Mouse (Mus musculus): ENCODE measurements around the gene Gtf3c1.

Gene Gtf3c1

DNA sequence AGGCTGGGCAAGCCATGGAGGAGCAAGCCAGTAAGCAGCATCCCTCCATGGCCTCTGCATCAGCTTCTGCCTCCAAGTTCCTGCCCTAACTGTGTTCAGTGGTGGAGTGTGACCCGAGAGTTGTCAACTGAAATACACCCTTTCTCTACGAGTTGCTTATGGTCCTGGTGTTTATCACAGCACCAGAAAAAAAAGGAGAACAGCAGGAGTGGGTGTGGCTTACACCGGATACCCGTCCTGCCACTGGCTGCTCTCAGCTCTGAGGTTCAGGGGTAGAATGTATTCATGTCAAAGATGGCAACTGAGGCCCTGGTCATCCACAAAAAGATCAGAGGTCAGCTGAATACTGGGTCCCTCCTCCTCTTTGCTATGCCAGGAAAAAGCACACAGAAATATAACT, 87.5 kb downstream of the Gtf3c1 start:
- in situ Hi-C loops (cut with MseI, MboI) = no loop called here

DNA sequence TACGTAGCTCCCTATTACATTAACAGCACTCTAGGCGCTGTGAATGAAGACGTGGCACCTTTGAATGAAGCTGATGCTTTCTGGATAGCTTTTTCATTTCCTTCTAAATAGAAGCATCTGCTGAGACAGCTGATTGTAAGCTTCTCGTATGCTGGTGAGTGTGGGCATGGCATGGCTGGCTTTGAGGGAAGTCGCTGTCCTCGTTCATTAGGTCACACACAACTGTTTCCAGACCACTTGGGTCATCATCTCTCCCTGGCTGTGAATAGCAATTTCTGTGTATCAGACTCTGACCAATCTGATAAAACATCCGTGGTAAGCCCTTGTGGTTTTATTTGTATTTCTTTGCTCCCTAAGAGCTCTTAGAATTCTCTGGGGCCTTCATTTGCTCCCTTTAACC, 89.6 kb downstream of the Gtf3c1 start:
- in situ Hi-C loops (cut with MseI, MboI) = no loop called here

DNA sequence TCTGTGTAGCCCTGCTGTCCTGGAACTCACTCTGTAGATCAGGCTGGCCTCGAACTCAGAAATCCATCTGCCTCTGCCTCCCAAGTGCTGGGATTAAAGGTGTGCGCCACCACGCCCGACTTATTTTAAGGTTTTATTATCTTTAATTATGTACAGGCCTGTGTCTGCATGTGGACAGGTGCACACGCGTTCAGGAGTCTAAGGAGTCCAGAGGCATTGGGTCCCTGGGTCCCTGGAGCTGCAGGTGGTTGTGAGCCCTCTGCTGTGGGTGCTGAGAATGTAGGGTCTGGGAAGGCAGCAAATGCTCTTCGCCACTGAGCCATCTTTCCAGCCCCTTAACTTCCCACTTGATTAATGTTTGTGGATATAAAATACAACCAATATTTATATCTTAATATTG, 92.1 kb downstream of the Gtf3c1 start:
- in situ Hi-C loops (cut with MseI, MboI) = no loop called here

GRCm38 (mm10) chr7:125613579-125613978, 94.0 kb downstream of the Gtf3c1 start:
- in situ Hi-C loops (cut with MseI, MboI) = no loop called here

DNA sequence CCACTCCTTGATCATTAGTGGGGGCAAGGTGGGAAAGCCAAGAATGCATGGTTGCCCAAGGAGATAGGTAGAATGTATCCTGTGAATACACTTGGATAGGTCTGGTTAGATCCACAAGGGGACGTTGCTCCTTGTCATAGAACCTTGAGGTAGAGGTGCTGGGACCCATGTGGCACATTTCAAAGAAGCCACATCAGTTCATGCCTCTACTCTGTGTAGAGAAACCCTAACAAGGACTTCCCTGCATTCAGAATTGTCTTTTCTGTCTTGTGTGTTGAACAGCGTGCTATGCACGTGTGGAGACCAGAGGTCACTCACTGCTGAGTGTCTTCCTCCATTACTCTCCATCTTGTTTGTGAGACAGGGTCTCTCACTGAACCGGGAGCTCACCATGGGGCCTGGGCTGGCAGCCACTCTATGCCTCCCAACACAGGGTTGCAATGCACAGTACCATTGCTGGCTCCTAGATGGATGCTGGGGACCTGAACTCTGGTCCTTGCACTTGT, 99.3 kb downstream of the Gtf3c1 start:
- in situ Hi-C loops (cut with MseI, MboI) = no loop called here

DNA sequence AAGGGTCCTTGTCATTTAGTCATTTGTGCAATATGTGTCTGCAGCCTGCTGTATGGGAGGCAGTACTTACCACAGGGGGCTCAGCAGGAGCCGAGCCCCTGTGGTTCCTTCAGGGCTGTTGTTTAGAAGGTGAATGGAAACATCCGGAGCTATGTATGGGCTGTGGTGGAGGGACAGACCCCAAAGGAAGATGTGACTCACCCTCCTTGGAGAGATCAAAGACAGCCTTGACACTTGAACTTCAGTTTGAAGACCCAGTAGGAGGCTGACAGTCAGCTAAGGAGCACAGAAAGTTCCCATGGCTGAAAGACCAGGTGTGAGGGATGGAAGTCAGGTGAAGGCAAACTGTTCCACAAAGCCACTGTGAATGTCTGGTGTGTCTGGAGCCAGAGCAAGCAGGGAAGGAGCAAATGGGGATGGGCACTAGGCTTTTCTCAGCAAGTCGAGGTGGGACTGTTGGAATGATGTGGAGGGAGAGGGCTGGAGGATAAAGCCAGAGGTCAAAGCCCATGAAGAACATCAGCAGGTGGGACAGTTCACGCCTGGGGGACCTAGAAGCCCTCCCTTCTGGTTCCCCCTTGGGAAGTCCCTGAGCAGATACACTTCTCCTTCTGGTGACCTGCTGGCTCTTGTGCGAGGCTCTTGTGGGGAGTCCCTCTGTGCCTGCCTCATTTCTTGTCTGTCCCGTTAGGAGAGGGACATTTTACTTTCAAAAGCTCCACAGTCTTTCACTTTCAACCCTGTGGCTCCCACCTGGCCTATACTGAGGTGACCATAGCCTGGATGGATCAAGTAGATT, 100.0 kb downstream of the Gtf3c1 start:
- in situ Hi-C loops (cut with MseI, MboI) = no loop called here

DNA sequence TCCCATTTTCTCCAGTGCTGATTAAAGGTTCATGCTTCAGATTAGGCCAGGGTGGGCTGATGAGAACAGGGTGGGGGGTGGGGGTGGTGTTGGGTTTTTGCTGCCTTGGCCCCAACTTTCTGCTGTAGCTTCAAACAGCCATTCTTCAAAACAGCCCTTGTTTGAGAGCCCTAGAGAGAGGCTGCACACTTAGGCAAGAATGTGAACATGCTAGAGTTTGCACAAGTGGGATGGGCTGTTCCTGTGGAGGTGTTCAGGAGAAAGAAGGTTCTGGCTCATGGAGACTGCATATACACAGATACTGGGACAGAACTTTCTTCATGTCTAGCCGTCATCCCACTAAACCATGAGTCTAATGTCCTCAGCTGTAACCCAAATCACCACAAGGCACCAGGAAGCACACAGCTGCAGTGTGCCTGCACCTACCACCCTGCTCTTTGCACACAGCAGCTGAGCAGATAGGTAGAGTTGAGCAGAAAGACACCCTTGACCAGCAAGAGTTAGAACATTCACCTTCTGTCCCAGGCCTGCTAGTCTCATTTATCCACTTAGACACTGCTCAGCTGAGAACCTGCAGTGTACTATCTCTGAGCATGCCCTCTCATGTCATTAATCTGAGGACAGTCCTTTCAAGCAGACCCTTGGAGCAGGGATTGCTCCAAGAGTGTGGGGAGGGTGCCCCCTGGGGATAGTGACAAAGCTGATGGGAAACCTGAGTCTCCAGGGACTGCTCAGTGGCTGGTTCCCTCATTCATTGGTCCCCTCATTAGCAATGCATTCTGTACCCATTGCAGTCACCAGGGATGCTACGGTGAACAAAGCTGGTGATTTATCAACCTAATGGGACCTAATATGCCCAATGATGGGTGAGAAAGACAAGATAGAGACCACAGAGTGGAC, 101.1 kb downstream of the Gtf3c1 start:
- in situ Hi-C loops (cut with MseI, MboI) = no loop called here

DNA sequence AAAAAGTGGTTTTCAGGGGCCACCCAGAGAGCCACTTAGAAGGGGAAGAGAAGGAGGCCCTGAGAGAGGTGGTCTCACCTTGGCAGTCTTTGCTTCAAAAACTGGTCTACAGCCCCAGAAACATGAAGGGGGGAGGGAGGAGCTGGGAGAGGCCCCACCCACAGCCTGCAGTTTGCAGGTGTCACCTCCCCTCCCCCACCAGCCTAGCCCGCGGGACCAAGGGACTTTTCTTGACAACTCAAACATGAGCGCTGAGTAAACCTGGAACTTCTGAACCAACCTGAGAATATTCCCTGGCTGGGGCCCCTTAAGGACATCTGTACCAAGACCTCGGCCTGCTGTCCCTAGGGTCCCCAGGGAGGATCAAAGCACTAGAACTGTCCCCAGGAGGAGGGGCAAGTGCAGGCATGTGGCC, 101.8 kb downstream of the Gtf3c1 start:
- in situ Hi-C loops (cut with MseI, MboI) = no loop called here

DNA sequence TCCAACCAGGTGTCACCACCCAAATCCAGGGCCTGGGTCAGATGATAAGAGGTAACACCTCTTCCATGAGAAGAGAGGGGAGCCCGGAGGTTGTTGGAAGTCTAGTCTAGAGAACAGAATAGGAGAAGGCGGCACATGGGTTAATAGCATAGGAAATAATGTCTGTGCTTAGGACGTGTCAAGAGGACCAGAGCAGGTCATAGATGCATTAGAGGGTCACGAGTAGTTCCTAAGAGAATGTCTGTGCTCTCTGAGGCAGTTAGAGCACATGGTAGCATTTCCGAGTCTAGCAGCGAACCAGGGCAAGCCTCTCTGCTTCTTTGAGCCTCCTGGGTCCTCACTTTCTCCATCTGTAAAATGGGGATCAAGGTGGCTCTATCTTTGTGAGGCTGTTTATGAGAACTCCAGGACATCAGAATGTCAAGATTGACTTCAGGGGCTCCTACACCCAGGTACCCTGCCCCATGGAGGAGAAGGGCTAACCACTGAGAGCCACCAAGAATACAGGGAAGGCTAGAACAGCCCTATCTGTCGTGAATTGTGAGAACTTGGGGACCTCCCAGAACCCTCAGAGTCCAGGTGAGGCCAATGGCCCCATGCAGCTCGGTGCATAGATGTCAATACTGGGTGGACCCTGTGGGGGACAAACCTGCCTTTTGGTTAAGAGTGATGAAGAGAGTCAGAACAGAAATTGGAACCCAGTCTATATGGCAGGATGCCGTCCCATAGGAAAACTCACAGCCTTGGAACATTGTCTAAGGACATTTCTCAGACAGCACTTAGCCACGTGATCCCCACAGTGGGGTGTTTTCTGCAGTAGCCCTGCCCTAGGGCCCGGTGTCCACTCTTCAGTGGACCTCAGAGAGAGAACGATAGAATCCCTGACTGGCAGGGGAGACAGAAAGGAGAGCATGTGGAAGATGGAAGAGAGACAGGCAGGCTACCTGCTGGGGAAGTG, 102.9 kb downstream of the Gtf3c1 start:
- in situ Hi-C loops (cut with MseI, MboI) = no loop called here

GRCm38 (mm10) chr7:125603185-125603631, 104.4 kb downstream of the Gtf3c1 start, which contains the start of gene Il21r:
TSS of gene Il21r (plus strand) at chr7:125603429.
- in situ Hi-C loops (cut with MseI, MboI) = no loop called here

DNA sequence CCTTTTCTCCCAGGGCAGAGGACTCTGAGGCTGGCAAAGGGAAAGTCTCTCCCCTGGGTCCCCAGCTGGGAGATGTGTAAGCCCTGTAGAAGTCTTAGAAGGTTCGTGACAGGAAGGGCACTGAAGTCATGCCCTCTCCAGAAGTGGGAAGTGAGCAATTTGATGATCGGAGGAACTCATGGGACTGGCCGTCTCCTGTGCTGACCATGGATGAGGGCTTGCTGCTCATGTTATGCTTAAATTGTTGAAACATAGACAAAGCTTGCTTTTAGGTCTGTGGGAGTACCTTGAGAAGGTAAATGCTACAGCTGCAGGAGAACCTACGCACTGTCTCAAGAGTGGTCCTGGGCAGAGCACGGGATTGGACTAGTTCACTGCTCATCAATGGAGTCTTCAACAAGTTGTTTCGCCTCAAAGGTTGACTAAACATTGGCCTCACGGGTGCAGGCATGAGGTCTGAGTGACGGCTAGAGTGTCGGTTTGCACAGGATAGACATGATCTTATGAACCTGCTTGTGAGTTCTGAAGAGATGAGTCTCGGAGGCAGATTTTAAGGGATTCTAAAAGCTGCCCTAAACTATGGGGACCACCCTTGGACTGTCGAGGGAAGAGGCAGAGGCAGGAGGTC, 105.6 kb downstream of the Gtf3c1 start:
- in situ Hi-C loops (cut with MseI, MboI) = no loop called here

DNA sequence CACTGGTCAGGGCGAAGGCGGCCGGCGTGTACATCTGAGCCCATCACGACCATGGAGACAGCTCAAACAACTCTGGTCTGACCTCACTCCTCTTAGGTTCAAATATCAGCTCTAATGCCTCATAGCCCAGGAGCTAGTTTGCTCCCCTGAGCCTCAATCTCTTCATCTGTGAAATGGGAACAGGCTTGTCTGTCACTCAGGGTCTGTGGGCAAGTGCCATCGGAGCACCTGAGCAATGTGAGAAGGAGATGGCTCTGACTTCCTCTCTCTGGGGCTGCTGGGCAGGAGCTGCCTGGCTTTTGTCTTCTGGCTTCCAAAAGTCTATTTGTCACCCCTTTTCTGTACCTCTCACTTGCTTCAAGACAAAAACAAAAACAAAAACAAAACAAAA, 106.3 kb downstream of the Gtf3c1 start:
- in situ Hi-C loops (cut with MseI, MboI) = no loop called here

GRCm38 (mm10) chr7:125600612-125601279, 106.8 kb downstream of the Gtf3c1 start:
- in situ Hi-C loops (cut with MseI, MboI) = no loop called here

- in situ Hi-C loops (cut with MseI, MboI) = no loop called here
These were observed 107.4 kb downstream of the Gtf3c1 start for GRCm38 (mm10) chr7:125600136-125600535.

- in situ Hi-C loops (cut with MseI, MboI) = no loop called here
These were observed 108.1 kb downstream of the Gtf3c1 start for GRCm38 (mm10) chr7:125599373-125599973.

- in situ Hi-C loops (cut with MseI, MboI) = no loop called here
These were observed 109.8 kb downstream of the Gtf3c1 start for GRCm38 (mm10) chr7:125597516-125598347.

GRCm38 (mm10) chr7:125597083-125597482, 110.5 kb downstream of the Gtf3c1 start:
- in situ Hi-C loops (cut with MseI, MboI) = no loop called here

- in situ Hi-C loops (cut with MseI, MboI) = no loop called here
These were observed 111.2 kb downstream of the Gtf3c1 start for GRCm38 (mm10) chr7:125596406-125596805.

GRCm38 (mm10) chr7:125593831-125594230, 113.7 kb downstream of the Gtf3c1 start:
- in situ Hi-C loops (cut with MseI, MboI) = no loop called here
